Mouse (Mus musculus) heart, embryonic 15.5 days (tissue): Measurements from ENCODE around the gene Padi1. TPM values are rescaled to one million over a fixed set of nuclear protein-coding genes. Genes with fewer than 3 reads are reported as not detected.

Experiments
- ATAC-seq: fragments of 200-750 bp; cut with Nextera tagmentation; replicated peaks from 2 replicates; pipeline ENCODE4 v1.8.0; 2017; ENCODE audit warnings: low read depth, moderate TSS enrichment; ENCODE audit not compliant: insufficient number of reproducible peaks, insufficient read depth, low FRiP score
- H3K27ac ChIP-seq: fragments of 300-500 bp; sonication (generic); 2 replicates; pipeline ENCODE4 v1.5.1; 2015; ENCODE audit warnings: mild to moderate bottlenecking, inconsistent platforms
- H3K27me3 ChIP-seq: fragments of 300-500 bp; sonication (generic); 2 replicates; pipeline ENCODE4 v1.6.1; 2015; ENCODE audit warnings: inconsistent platforms
- H3K36me3 ChIP-seq: fragments of 300-500 bp; sonication (generic); 2 replicates; pipeline ENCODE4 v1.6.1; 2015; ENCODE audit warnings: mild to moderate bottlenecking, inconsistent platforms
- H3K4me1 ChIP-seq: fragments of 300-500 bp; sonication (generic); replicated peaks from 2 replicates; pipeline ENCODE4 v1.6.1; 2015; ENCODE audit warnings: inconsistent platforms
- H3K4me2 ChIP-seq: fragments of 300-500 bp; sonication (generic); 2 replicates; pipeline ENCODE4 v1.6.1; 2015; ENCODE audit warnings: inconsistent platforms, mild to moderate bottlenecking, moderate library complexity
- H3K4me3 ChIP-seq: fragments of 300-500 bp; sonication (generic); 2 replicates; pipeline ENCODE4 v1.5.1; 2015; ENCODE audit warnings: mild to moderate bottlenecking, inconsistent platforms
- H3K9ac ChIP-seq: fragments of 300-500 bp; sonication (generic); 2 replicates; pipeline ENCODE4 v1.6.1; 2015; ENCODE audit warnings: mild to moderate bottlenecking, inconsistent platforms
- H3K9me3 ChIP-seq: fragments of 300-500 bp; sonication (generic); replicated peaks from 2 replicates; pipeline ENCODE4 v1.6.1; 2016; ENCODE audit warnings: inconsistent platforms
- WGBS: fragments of 180-500 bp; shearing (Covaris S2); methylation state at CpG from one replicate; pipeline ENCODE4 v1.1.7; 2015; ENCODE audit warnings: mixed read lengths; 5-methylcytosine and 5-hydroxymethylcytosine counted together
- polyA plus RNA-seq: library from polyadenylated mRNA; unstranded; fragments of >200 nt; fragmentation: Nextera tagmentation; extraction: Ambion mirVana; gene quantifications from 2 replicates; pipeline ENCODE4 v1.2.1, GENCODE M21; 2015

The Padi1 gene
- polyA plus RNA-seq, 1 experiment from 2014 or later: 0.05 TPM

GRCm38 (mm10) chr4:140794678-140795077 is 50.9 kb downstream of the Padi1 start:
- no peak for ATAC-seq
- Histone ChIP-seq H3K4me2 (no peak overlapping the region), H3K9ac (no peak overlapping the region), H3K9me3 (no peaks in the 10 kb centered on the region), H3K4me3 (no peak overlapping the region), H3K27me3 (peaks cover 3% of the 10 kb centered on the region; the same call in 1 of the 2 replicates), H3K27ac (no peak overlapping the region), H3K36me3 (no peaks in the 10 kb centered on the region), H3K4me1 (0 out of 2 replicates have a peak, but pooled peaks cover 3% of the 10 kb centered on the region)
- WGBS: 71% methylated on average over 9 of the region's 9 CpGs

GRCm38 (mm10) chr4:140793795-140794194 is 51.8 kb downstream of the Padi1 start:
- Histone ChIP-seq H3K4me1 (0 out of 2 replicates have a peak, but pooled peaks cover 3% of the 10 kb centered on the region), H3K4me3 (no peak overlapping the region), H3K36me3 (no peaks in the 10 kb centered on the region), H3K9ac (no peak overlapping the region), H3K27me3 (peaks cover 3% of the 10 kb centered on the region; the same call in 1 of the 2 replicates), H3K4me2 (no peak overlapping the region), H3K9me3 (no peaks in the 10 kb centered on the region), H3K27ac (no peak overlapping the region)
- no peak for ATAC-seq
- 66% methylated on average over 9 of the region's 9 CpGs for WGBS

- peaks cover 3% of the 10 kb centered on the region; the same call in 1 of the 2 replicates for H3K27me3 ChIP-seq
- WGBS: 78% methylated on average over 7 of the region's 7 CpGs
- no peak overlapping the region for H3K9ac ChIP-seq
- no peak overlapping the region for H3K4me3 ChIP-seq
- 0 out of 2 replicates have a peak, but pooled peaks cover 3% of the 10 kb centered on the region for H3K4me1 ChIP-seq
- no peak for ATAC-seq
- no peak overlapping the region for H3K4me2 ChIP-seq
- no peak overlapping the region for H3K27ac ChIP-seq
- no peaks in the 10 kb centered on the region for H3K9me3 ChIP-seq
- no peaks in the 10 kb centered on the region for H3K36me3 ChIP-seq
Observed at GRCm38 (mm10) chr4:140792584-140792983, 53.0 kb downstream of the Padi1 start.

GRCm38 (mm10) chr4:140791071-140791470 is 54.5 kb downstream of the Padi1 start:
- no peak overlapping the region for H3K4me2 ChIP-seq
- no peaks in the 10 kb centered on the region for H3K36me3 ChIP-seq
- H3K9me3 ChIP-seq: no peaks in the 10 kb centered on the region
- H3K4me1 ChIP-seq: 0 out of 2 replicates have a peak, but pooled peaks cover 3% of the 10 kb centered on the region
- no peak overlapping the region for H3K27ac ChIP-seq
- peaks cover 3% of the 10 kb centered on the region; the same call in 1 of the 2 replicates for H3K27me3 ChIP-seq
- H3K9ac ChIP-seq: no peak overlapping the region
- WGBS: 79% methylated on average over 16 of the region's 16 CpGs
- ATAC-seq: no peak
- H3K4me3 ChIP-seq: no peak overlapping the region

- Histone ChIP-seq H3K27me3 (peaks cover 3% of the 10 kb centered on the region; the same call in 1 of the 2 replicates), H3K27ac (no peak overlapping the region), H3K9ac (no peak overlapping the region), H3K4me3 (no peak overlapping the region), H3K4me2 (no peak overlapping the region), H3K4me1 (0 out of 2 replicates have a peak, but pooled peaks cover 3% of the 10 kb centered on the region), H3K9me3 (no peaks in the 10 kb centered on the region), H3K36me3 (no peaks in the 10 kb centered on the region)
- WGBS: 91% methylated on average over 4 of the region's 4 CpGs
- ATAC-seq: no peak
Observed at GRCm38 (mm10) chr4:140789983-140790382, 55.6 kb downstream of the Padi1 start.

GRCm38 (mm10) chr4:140788983-140789382 is 56.6 kb downstream of the Padi1 start:
- no peak for ATAC-seq
- WGBS: 52% methylated on average over 6 of the region's 6 CpGs
- Histone ChIP-seq H3K36me3 (no peaks in the 10 kb centered on the region), H3K27me3 (peaks cover 3% of the 10 kb centered on the region; the same call in 1 of the 2 replicates), H3K4me3 (no peak overlapping the region), H3K4me1 (0 out of 2 replicates have a peak, but pooled peaks cover 3% of the 10 kb centered on the region), H3K9me3 (no peaks in the 10 kb centered on the region), H3K9ac (no peak overlapping the region), H3K27ac (no peak overlapping the region), H3K4me2 (no peak overlapping the region)

GRCm38 (mm10) chr4:140788264-140788663 is 57.3 kb downstream of the Padi1 start:
- peaks cover 3% of the 10 kb centered on the region; the same call in 1 of the 2 replicates for H3K27me3 ChIP-seq
- no peaks in the 10 kb centered on the region for H3K9me3 ChIP-seq
- no peaks in the 10 kb centered on the region for H3K36me3 ChIP-seq
- 0 out of 2 replicates have a peak, but pooled peaks cover 3% of the 10 kb centered on the region for H3K4me1 ChIP-seq
- H3K27ac ChIP-seq: no peak overlapping the region
- 80% methylated on average over 6 of the region's 6 CpGs for WGBS
- H3K4me2 ChIP-seq: no peak overlapping the region
- no peak overlapping the region for H3K4me3 ChIP-seq
- ATAC-seq: no peak
- no peak overlapping the region for H3K9ac ChIP-seq

- Histone ChIP-seq H3K27me3 (peaks cover 3% of the 10 kb centered on the region; the same call in 1 of the 2 replicates), H3K4me3 (no peak overlapping the region), H3K4me1 (0 out of 2 replicates have a peak, but pooled peaks cover 3% of the 10 kb centered on the region), H3K27ac (no peak overlapping the region), H3K36me3 (no peaks in the 10 kb centered on the region), H3K4me2 (no peak overlapping the region), H3K9ac (no peak overlapping the region), H3K9me3 (no peaks in the 10 kb centered on the region)
- 0 out of 2 replicates have a peak, but pooled peaks have one; percentile 14 for ATAC-seq
- 51% methylated on average over 3 of the region's 4 CpGs for WGBS
Observed at GRCm38 (mm10) chr4:140787414-140787813, 58.2 kb downstream of the Padi1 start.

GRCm38 (mm10) chr4:140785217-140785616 is 60.4 kb downstream of the Padi1 start:
- Histone ChIP-seq H3K36me3 (no peaks in the 10 kb centered on the region), H3K9me3 (no peaks in the 10 kb centered on the region), H3K4me1 (peaks cover 6% of the 10 kb centered on the region; the same call in 1 of the 2 replicates), H3K4me2 (no peak overlapping the region), H3K27me3 (no peaks in the 10 kb centered on the region), H3K4me3 (no peak overlapping the region), H3K9ac (no peak overlapping the region), H3K27ac (no peak overlapping the region)
- 78% methylated on average over 5 of the region's 5 CpGs for WGBS
- ATAC-seq: no peak

- no peak overlapping the region for H3K9ac ChIP-seq
- H3K9me3 ChIP-seq: no peaks in the 10 kb centered on the region
- no peaks in the 10 kb centered on the region for H3K27me3 ChIP-seq
- WGBS: 89% methylated on average over 9 of the region's 9 CpGs
- ATAC-seq: no peak
- H3K4me2 ChIP-seq: no peak overlapping the region
- no peak overlapping the region for H3K27ac ChIP-seq
- H3K4me1 ChIP-seq: peaks cover 9% of the 10 kb centered on the region; the same call in 1 of the 2 replicates
- H3K36me3 ChIP-seq: no peaks in the 10 kb centered on the region
- no peak overlapping the region for H3K4me3 ChIP-seq
Observed at GRCm38 (mm10) chr4:140784292-140784945, 61.2 kb downstream of the Padi1 start.

GRCm38 (mm10) chr4:140782821-140783220 is 62.8 kb downstream of the Padi1 start:
- no peak for ATAC-seq
- WGBS: 75% methylated on average over 9 of the region's 9 CpGs
- H3K4me2 ChIP-seq: no peak overlapping the region
- H3K4me1 ChIP-seq: peaks cover 11% of the 10 kb centered on the region; the same call in 1 of the 2 replicates
- no peak overlapping the region for H3K4me3 ChIP-seq
- H3K27me3 ChIP-seq: no peaks in the 10 kb centered on the region
- no peak overlapping the region for H3K9ac ChIP-seq
- H3K27ac ChIP-seq: no peak overlapping the region
- H3K9me3 ChIP-seq: no peaks in the 10 kb centered on the region
- H3K36me3 ChIP-seq: no peaks in the 10 kb centered on the region
